ENCODE assay signal across 23 mouse cellular contexts in genomic region chr11:47015683-47016082, GRCm38 (mm10).
"Had no signal": no experiment of that assay in that cellular context is flagged by ENCODE, and none has a peak within 500 bp of the region (broad histone marks: within the 10 kb centered on the region; RNA-seq: fewer than 3 reads in every experiment).

No protein-coding gene starts in this region.

- DNase-seq: gastrocnemius, adult 2 months; gastrocnemius, postnatal 10 days; gastrocnemius, postnatal 25 days; heart, adult 18-20 months; heart, postnatal 10 days; heart, postnatal 4 days; kidney, adult 18-20 months; kidney, adult 8-10 months; kidney, postnatal 10 days; kidney, postnatal 25 days; kidney, postnatal 4 days; left cerebral cortex, postnatal 4 days had no signal

- H3K4me1 ChIP-seq: hindbrain, embryonic 10.5 days; intestine, embryonic 15.5 days; limb, embryonic 13.5 days; limb, embryonic 15.5 days had no signal

- ATAC-seq: inflammation-experienced regulatory T-cells, adult 6 months; intestine, embryonic 15.5 days; intestine, postnatal 0 days had no signal

- H3K27ac ChIP-seq: gastrocnemius, adult 2 months; hindbrain, embryonic 10.5 days; hindbrain, embryonic 13.5 days; hindbrain, embryonic 15.5 days; intestine, embryonic 15.5 days; layer of hippocampus, adult 2 months; limb, embryonic 13.5 days; limb, embryonic 15.5 days had no signal

- H3K36me3 ChIP-seq: heart, embryonic 10.5 days; heart, embryonic 12.5 days; hindbrain, embryonic 10.5 days; hindbrain, embryonic 13.5 days; hindbrain, embryonic 15.5 days; intestine, embryonic 15.5 days; limb, embryonic 13.5 days; limb, embryonic 15.5 days had no signal

- H3K9me3 ChIP-seq: heart, embryonic 10.5 days; heart, embryonic 12.5 days; hindbrain, embryonic 10.5 days; hindbrain, embryonic 13.5 days; hindbrain, embryonic 15.5 days; intestine, embryonic 15.5 days; limb, embryonic 13.5 days; limb, embryonic 15.5 days had no signal

- H3K9ac ChIP-seq: heart, embryonic 12.5 days; hindbrain, embryonic 13.5 days; hindbrain, embryonic 15.5 days; intestine, embryonic 15.5 days; limb, embryonic 13.5 days; limb, embryonic 15.5 days had no signal

- H3K4me3 ChIP-seq: gastrocnemius, adult 2 months; heart, embryonic 10.5 days; heart, embryonic 12.5 days; hindbrain, embryonic 10.5 days; hindbrain, embryonic 13.5 days; hindbrain, embryonic 15.5 days; intestine, embryonic 15.5 days; layer of hippocampus, adult 2 months; limb, embryonic 13.5 days; limb, embryonic 15.5 days had no signal

- H3K4me2 ChIP-seq: heart, embryonic 12.5 days; hindbrain, embryonic 13.5 days; hindbrain, embryonic 15.5 days; intestine, embryonic 15.5 days; limb, embryonic 13.5 days; limb, embryonic 15.5 days had no signal

- H3K27me3 ChIP-seq: heart, embryonic 12.5 days; hindbrain, embryonic 13.5 days; hindbrain, embryonic 15.5 days; intestine, embryonic 15.5 days; limb, embryonic 13.5 days; limb, embryonic 15.5 days had no signal
